Mouse (Mus musculus) v-Abl transformed pro-B cells (cell line): ENCODE results near the gene Palm2.

ENCODE experiments used
- in situ Hi-C, 2 experiments: fragments of 400-800 bp; cut with MboI; formaldehyde crosslinking; loops; one replicate each; pipeline ENCODE4 v1.15.1; 2025; ENCODE audit not compliant: unreplicated experiment in 2 of 2

Gene Palm2

GRCm38 (mm10) chr4:57687583-57687982 is 253.5 kb downstream of the Palm2 start:
- in situ Hi-C loops: loop anchor here in 1 of 2 experiments (25.0 kb wide), 1 partner anchor 625 kb away; no protein-coding TSS in a partner anchor

GRCm38 (mm10) chr4:57688131-57688530 is 254.1 kb downstream of the Palm2 start:
- in situ Hi-C loops: loop anchor here in 1 of 2 experiments (25.0 kb wide), 1 partner anchor 626 kb away; no protein-coding TSS in a partner anchor

GRCm38 (mm10) chr4:57690001-57690400 is 256.0 kb downstream of the Palm2 start:
- in situ Hi-C loops: loop anchor here in 1 of 2 experiments (25.0 kb wide), 1 partner anchor 628 kb away; no protein-coding TSS in a partner anchor

GRCm38 (mm10) chr4:57690805-57691204 is 256.8 kb downstream of the Palm2 start:
- in situ Hi-C loops: loop anchor here in 1 of 2 experiments (25.0 kb wide), 1 partner anchor 629 kb away; no protein-coding TSS in a partner anchor

- in situ Hi-C loops: loop anchor here in 1 of 2 experiments (25.0 kb wide), 1 partner anchor 632 kb away; no protein-coding TSS in a partner anchor
Measured at GRCm38 (mm10) chr4:57694356-57695136, 260.5 kb downstream of the Palm2 start.

- in situ Hi-C loops: loop anchor here in 1 of 2 experiments (25.0 kb wide), 1 partner anchor 635 kb away; no protein-coding TSS in a partner anchor
Measured at GRCm38 (mm10) chr4:57696955-57697354, 262.9 kb downstream of the Palm2 start.

GRCm38 (mm10) chr4:57697918-57698611 is 264.0 kb downstream of the Palm2 start:
- in situ Hi-C loops: loop anchor here in 1 of 2 experiments (25.0 kb wide), 1 partner anchor 636 kb away; no protein-coding TSS in a partner anchor

GRCm38 (mm10) chr4:57701576-57701975 is 267.5 kb downstream of the Palm2 start:
- in situ Hi-C loops: no loop called here

GRCm38 (mm10) chr4:57703574-57704470 is 269.8 kb downstream of the Palm2 start:
- in situ Hi-C loops: no loop called here

GRCm38 (mm10) chr4:57704575-57704974 is 270.5 kb downstream of the Palm2 start:
- in situ Hi-C loops: no loop called here

GRCm38 (mm10) chr4:57715849-57716248 is 281.8 kb downstream of the Palm2 start:
- in situ Hi-C loops: no loop called here

GRCm38 (mm10) chr4:57716735-57717134 is 282.7 kb downstream of the Palm2 start:
- in situ Hi-C loops: no loop called here

- in situ Hi-C loops: no loop called here
Measured at GRCm38 (mm10) chr4:57717354-57717753, 283.3 kb downstream of the Palm2 start, which contains the start of gene Akap2. Akap2 (plus strand) TSS chr4:57717657.

- in situ Hi-C loops: no loop called here
Measured at GRCm38 (mm10) chr4:57719370-57719769, 285.3 kb downstream of the Palm2 start.

- in situ Hi-C loops: loop anchor here (5.0 kb wide), 2 partner anchors 44 to 49 kb away; no protein-coding TSS in a partner anchor
Measured at GRCm38 (mm10) chr4:57720869-57721361, 286.9 kb downstream of the Palm2 start.

- in situ Hi-C loops: loop anchor here (5.0 kb wide), 2 partner anchors 45 to 50 kb away; no protein-coding TSS in a partner anchor
Measured at GRCm38 (mm10) chr4:57722296-57722695, 288.2 kb downstream of the Palm2 start.

GRCm38 (mm10) chr4:57723659-57724058 is 289.6 kb downstream of the Palm2 start:
- in situ Hi-C loops: loop anchor here (5.0 kb wide), 2 partner anchors 46 to 51 kb away; no protein-coding TSS in a partner anchor

GRCm38 (mm10) chr4:57725569-57725968 is 291.5 kb downstream of the Palm2 start:
- in situ Hi-C loops: no loop called here

- in situ Hi-C loops: no loop called here
Measured at GRCm38 (mm10) chr4:57728611-57729183, 294.6 kb downstream of the Palm2 start.
